Mouse (Mus musculus) heart, postnatal 10 days (tissue): Measurements from ENCODE around the gene Catsperg1. TPM values are rescaled to one million over a fixed set of nuclear protein-coding genes. Genes with fewer than 3 reads are reported as not detected.

Experiments used
- DNase-seq, 2 experiments: peaks; one replicate each; pipeline ENCODE4 v3.0.0; 2021
- intact Hi-C: fragments of 180-260 bp; cut with DNase I; formaldehyde crosslinking; loops from one replicate; pipeline ENCODE4 v1.15.1; 2025
- total RNA-seq, 2 experiments: library from RNA; stranded (reverse); gene quantifications; 2 replicates each; pipeline ENCODE4 v1.2.3; 2021

The Catsperg1 gene
- total RNA-seq, 2 experiments from 2014 or later: 0.45 to 0.67 TPM

DNA sequence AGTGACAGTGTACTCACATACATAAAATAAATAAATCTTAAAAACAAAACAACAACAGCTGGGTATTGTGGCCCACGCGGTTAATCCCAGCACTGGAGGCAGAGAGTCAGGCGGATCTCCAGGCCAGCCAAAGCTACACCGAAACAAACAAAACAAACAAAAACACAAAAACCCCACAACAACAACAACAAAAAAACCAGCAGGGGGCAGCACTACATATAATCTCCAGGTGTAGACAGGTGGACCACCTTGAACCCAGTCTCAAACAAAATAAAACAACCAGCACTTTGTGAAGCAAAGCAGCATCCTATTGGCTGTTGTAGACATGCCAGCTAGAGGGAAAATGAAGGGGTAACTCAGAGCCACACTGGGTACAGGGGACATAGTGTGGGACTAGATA, 35.7 kb downstream of the Catsperg1 start:
- intact Hi-C loops: loop anchor here (2.0 to 5.0 kb wide), 2 partner anchors 19 to 51 kb away; partner anchors contain the start of gene Ryr1
- DNase-seq: no peak

DNA sequence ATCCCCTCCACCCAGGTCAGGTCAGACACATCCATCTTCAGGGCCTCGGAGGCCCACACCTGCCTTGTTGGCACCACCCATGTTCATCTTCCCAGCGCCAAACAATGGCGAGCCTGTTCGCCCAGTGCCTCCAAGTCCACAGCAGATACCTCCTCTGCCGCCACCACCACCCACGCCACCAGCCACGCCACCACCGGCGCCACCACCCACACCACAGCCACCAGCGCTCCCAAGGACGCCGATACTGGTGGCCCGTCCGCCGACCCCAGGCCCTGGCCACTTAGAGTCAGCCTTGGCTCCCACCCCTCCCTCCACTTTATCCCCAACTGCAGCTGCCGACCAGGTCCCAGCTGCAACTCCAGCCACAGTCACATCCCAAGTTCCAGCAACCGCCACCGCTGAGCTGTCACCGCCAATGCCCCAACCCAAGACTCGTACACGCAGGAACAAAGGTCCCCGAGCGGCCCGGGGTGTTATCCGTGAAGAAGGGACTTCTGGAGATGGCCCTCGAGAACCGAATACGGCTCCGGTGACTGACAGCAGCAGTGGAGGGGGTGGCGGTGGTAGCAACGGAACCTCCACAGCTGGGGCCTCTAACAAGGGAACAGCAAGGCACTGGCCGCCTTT, 41.3 kb downstream of the Catsperg1 start:
- no peak for DNase-seq
- intact Hi-C loops: no loop called here

DNA sequence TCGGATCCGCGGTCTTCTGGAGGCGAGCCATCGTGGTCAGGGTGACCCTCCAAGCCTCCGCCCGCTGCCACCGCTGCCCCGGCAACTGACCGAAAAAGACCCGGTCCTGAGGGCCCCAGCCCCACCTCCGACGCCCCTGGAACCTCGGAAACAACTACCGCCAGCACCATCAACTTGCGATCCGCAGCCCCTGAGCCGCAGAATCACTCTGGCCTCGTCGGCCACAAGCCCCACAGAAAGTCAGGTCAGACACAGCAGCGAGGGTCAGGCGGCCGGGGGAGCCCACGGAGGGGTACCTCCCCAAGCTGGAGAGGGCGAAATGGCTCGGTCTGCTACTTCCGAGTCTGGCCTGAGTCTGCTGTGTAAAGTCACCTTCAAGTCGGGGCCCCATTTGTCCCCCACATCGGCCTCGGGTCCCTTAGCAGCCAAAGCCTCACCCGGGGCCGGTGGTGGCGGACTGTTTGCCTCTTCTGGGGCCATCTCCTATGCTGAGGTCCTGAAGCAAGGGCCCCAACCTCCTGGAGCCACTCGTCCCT, 42.2 kb downstream of the Catsperg1 start:
- intact Hi-C loops: no loop called here
- DNase-seq: no peak

DNA sequence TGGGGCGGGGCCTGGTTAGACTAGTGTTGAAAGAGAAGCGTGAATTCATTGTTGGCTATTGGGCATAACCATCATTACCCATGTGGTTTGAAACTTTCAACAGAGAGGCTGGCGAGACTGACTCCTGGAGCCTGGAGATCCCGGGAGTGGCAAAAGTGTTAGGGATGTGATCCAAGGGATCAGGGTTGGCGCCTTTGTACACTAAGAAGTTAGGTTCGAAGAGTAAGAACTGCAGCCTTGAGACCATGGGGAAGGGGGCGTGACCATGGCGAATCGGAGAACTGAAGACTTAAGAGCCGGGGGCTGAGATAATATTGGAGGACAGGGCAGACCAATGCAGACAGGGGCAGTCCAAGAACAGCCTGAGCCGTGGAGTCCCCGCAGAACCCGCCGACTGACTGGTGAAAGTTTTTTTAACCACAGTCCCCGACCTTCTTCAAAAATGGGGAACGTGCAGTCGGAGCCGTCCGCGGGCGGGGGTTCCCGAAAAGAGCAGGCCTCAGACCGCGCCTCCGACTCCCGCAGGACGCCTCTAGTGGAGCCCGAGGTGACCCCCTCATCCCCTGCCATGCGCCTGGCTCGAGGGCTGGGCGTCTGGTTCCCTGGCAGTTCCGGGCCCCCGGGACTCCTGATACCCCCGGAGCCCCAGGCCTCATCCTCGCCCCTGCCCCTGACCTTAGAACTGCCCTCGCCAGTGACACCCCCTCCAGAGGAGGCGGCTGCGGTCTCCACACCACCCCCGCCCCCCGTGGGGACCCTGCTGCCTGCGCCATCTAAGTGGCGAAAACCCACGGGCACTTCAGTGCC, 42.9 kb downstream of the Catsperg1 start:
- peak; percentile 30 to 38 for DNase-seq
- intact Hi-C loops: no loop called here

DNA sequence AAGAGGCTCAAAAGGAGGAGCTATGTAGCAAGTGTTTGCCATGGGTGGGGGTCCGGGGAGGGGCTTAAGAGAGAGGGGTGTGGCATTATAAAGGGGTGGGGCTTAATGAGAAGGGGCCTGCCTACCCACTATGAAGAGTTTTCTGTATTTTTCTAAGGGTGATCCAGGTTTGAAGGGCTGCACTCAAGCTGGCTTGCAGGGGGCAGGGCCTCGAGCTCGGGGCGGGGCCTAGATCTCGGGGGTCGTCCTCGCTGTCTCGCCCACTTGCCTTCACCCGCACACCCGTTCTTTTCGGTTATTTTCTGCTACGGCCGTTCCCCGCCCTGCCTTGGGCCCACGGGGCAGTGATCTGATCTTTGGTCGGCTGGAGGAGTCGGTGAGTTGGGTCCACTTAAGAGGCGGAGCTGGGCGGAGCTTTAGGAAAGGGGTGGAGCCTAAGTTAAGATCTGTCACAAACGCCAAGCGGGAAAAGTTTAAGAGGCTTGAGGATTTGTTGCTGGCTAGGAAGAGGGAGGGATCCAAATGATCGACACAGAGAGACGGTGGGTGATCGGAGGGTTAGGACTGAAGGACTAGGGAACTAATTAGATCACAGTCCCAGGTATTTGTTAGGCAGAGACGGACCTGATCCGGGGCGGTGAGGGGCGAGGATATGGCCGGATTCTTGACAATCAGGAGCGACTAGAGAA, 43.6 kb downstream of the Catsperg1 start, which contains the start of the genes Ggn and Spred3:
Gene Ggn (plus strand): TSS at position 145 of the 689 bp plus-strand sequence.
Gene Spred3 (minus strand): TSS at position 346 of the 689 bp plus-strand sequence.
- peak; percentile 82 to 86 for DNase-seq
- intact Hi-C loops: no loop called here

DNA sequence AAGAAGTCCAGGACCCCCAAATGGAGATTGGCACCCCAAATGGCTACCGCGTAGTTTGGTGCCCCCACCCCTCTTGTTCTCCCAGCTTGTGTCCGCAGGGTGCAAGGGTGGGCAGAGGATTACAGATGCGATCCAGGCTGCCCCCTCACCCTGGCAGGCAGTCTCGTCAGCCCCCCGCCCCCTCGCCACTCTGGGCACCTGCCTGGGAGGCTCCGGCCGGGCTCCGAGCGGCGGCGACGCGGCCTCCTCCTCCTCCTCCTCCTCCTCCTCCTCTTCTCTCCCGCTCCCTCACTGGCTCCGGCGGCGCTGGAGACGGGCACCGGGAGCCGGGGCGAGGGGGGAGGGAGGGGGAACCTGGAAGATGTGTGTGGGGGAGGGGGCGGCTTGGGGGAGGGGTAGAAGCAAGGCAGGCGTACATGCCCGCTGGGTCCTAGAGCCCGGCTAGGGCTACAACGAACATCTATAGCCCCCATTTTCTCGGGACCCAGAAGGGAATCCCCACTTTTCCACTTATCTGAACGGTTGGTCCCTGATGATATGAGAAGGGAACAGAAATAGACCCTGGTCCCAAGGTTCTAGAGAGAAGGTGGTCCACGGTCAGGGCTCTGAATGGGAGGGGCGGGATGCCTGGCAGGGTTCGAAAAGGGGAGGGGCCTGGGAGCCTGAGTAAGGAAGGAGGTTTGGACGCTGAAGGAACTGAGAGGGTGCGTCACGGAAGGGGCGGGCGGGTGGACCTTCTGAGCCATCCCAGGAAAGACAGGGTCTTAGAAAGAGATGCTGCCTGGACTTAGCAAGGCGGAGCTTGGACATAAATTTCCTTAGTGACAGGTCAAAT, 44.4 kb downstream of the Catsperg1 start:
- peak; percentile 83 to 85 for DNase-seq
- intact Hi-C loops: loop anchor here (5.0 kb wide), 1 partner anchor 277 kb away; no protein-coding TSS in a partner anchor

DNA sequence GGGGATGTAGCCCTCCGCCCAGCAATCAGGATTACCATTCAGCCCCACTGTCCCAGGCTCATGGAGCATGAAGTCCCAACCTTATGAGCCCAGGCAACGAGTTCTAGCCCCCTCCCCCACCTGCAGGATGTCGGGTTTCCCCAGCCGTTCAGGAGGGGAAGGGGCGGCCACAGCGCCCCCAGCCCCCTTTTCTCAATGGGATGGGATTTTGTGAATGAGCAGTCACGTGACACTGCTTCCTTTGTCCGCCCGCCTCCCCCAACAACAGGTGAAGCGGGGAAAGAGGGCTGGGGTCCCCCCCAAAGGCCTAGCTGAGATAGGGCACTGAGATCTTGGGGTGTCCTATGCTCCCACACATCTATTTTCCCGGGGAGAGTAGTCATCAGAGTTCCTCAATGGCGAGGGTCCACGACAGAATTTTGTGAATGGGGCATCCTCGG, 45.0 kb downstream of the Catsperg1 start:
- no peak for DNase-seq
- intact Hi-C loops: loop anchor here (5.0 kb wide), 1 partner anchor 277 kb away; no protein-coding TSS in a partner anchor

DNA sequence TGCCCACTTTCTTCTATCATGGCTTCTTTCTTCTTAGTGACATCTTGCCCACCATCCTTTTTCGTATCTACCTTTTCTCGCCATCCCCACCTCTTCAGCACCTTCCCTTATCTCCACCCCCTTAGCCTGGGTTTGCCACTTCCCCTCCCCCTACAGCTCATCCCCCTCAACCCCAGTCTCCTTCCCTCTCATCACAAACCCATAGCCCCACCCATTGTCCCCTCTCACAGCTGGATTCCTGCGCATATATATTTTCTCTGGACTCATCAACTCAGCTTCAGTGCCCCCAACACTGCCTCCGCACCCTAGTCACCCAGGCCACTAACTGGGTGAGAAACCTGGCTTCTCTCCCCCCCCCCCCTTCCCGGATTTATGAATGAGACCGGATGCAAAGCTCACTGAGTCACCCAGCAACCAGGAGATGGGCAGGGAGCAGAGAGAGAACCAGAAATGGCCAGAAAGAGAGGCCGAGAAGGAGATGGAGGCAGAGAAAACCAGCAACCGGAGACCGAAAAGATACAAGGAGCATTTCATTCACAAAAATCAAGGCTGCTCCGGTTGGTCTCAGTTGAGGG, 45.6 kb downstream of the Catsperg1 start:
- intact Hi-C loops: loop anchor here (5.0 kb wide), 1 partner anchor 276 kb away; no protein-coding TSS in a partner anchor
- no peak for DNase-seq

DNA sequence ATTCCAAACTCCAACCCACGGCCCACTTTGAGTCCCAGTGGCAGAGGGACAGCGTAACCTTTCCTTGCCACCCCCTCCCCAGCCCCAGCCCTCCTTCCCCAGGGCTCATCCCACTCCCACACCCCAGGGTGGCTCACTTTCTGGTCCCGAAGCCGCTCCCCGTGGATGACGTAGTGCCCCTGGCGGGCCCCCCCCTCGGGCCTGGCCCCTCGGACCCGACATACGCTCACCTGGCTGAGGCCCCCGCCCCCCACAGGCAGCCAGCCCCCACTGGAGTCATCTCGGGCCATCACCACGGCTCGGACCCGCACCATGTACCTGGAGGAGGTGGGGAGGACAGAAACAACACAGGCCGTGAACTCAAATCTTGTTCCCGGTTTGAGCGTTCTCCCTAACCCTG, 46.2 kb downstream of the Catsperg1 start:
- no peak for DNase-seq
- intact Hi-C loops: loop anchor here (5.0 kb wide), 1 partner anchor 275 kb away; no protein-coding TSS in a partner anchor

DNA sequence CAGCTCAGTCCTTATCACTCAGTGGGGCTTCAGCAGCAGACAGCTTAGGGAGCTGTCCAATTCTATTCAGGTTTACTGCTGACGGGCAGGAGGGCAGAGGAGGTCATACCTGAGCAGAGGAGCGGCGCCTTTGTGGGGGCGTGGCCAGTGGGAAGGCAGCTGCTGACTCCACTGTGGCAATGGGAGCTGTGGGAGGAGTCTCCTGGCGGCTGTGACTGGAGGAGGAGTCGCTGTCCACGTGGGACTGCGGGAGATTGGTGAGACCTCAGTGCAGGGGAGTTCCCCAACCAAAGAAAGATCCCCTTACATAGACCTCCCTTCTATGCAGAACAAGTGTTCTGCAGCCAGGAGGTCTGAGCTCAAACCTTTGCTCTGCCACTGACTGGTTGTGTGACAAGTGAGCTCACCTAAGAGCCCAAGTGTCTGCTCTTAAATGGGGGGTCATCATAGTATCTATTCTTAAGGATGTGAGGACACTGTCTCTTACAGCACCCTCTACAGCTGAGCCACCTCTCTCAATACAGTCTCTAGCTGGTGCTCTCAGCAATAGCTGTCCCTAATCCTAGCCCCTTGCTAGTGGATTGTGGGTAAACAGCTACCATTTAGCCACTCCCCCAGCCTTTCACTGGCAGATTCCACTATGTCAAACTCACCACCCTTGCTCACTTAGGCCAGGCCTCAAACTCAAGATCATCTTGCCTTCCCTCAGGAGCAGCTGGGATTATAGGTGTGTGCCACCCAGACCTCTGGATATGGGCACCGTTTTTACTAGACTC, 50.9 kb downstream of the Catsperg1 start:
- DNase-seq: peak in 1 of 2 experiments; percentile 45

DNA sequence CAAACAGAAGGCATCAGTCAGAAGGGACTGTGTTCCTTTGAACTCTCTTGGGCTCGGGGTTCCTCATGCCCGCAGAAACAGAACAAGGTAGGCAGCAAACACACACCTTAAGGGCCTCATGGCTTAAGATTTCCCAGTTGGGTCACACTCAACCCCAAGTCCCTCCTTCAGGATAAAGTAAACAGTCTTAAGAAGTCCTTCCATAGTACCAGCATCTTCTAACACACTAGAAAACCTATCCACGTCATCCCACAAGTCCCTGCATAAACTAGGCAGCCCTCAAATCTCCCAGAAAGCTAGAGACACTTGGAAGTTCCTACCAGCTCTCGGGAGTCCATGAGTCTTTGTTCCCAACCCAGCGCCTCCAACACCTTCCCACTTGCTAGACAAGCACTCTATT, 51.5 kb downstream of the Catsperg1 start:
- no peak for DNase-seq
- intact Hi-C loops: no loop called here

More for the DNA sequence above, 50.9 kb downstream of the Catsperg1 start:
- intact Hi-C loops: no loop called here

DNA sequence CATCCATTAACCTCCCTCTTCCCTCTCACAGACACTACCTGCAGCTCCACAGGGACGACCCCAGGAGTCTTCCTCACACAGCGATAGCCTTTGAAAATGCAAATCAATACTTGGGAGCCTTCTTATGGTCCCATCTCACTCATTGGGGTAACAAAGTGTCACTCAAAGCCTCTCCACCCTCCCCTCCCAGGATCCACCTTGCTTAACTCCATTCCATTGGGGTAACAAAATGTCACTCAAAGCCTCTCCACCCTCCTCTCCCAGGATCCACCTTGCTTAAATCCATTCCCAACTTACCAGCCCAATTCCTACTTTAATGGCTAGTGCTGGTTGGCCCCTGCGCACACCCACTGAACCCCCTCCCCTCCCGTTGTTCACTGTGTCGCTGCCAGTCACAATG, 55.6 kb downstream of the Catsperg1 start:
- intact Hi-C loops: loop anchor here (2.0 kb wide), 1 partner anchor 21 kb away; no protein-coding TSS in a partner anchor
- DNase-seq: no peak

DNA sequence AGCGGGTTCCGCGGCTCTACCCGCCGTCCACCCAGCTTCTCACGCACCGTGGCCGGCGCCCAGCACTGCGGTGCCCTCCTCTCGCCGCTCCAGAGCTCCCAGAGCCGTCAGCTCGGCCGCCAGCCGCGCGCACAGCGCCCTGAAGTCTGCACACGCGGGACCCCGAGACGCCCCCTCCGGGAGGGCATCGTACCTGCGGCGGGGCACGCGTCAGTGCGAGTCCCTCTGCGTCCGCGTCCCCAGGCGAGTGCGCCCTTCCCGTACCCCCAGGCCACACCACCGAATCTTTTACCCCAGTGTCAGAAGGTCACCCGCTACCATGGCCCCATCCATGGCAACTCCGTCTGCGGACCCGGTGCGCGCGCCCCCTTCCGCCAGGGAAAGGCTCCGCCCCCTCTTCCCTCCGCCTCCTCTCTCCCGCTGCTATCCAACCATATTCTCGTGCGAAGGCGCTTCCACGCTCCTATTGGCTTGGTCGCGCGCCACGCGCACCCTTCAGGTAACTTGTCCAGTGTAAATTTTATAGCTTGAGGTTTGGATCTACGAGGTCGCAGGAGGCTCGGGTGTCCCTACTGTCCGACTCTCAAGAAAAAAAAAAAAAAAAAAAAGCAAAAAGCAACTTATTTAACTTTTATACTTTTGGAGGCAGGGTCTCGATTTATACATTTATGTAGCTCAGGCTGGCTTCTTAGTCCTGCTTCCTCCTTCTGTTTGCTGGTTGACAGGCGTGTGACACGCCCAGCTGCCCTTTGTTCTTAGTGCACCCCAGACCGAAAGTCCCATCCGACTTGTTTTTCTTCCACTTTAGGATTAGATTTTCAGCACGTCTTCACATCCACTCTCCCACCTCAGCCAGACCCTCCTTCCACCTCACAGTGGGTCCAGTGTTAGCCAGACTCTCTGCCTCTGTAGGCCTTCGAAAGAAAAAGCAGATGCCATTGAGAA, 57.7 kb downstream of the Catsperg1 start, which contains the start of gene Fam98c:
Gene Fam98c (minus strand): TSS at position 397 of the 945 bp plus-strand sequence.
- intact Hi-C loops: no loop called here
- DNase-seq: peak; percentile 86 to 88

DNA sequence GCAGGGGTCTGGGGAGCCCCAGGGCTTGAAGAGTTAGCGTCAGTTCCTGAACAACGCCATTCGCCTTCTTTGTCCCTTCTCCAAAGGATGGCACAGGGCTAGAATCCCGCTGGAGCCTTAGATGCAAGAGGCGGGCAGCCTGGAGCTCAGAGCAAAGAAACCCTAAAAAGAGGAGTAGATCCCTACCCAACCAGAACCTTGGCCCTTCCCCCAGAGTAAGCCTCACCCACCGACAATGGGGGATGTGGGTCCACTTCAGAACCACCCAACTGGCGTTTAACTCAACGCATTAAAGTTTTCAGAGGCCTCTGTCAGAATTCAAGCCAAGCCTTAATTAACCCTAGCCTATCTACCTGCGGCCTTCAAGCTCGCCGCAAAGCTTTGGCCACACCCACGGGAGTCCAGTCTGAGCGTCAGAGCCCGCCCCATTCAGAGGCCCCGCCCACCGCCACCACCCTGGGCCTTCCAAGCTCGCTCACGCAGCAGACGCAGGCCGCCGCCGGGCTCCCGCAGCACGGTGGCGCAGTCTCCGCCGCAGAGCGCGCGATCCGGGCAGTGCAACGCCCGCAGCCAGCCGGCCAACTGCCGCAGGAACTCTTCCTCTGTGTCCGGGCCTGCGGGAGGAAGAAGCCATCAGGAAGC, 58.5 kb downstream of the Catsperg1 start:
- DNase-seq: peak; percentile 88 to 91
- intact Hi-C loops: no loop called here

DNA sequence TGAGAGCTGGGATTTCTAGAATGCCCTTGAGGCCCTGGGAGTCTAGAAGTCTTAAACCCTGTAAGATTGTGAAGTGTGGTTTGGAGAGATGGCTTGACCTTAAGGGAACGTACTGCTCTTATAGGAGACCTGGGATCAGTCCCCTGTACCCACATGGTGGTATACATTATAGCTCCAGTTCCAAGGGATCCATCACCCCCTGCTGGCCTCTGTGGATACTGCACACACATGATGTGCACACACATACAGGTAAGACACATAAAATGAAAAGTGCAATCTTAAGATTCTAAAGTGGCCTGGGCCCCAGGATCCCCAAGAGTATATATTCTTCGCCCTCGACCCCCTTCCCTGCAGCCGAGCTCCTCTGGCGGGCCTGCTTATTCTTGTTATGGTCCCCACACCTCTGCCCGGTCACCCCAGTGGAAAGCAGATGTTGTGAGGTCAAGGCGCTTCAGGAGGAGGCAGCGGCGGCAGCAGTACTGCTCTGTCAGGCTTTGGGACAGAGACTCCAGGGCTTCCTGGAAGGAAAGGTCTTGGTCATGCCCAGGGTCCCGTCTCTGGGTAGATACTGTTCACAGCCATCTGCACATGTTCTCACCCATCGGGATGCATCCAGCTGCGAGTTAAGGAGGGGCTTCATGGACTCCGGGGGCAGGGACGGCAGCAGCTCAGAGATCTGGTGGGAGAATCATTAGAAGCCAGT, 59.7 kb downstream of the Catsperg1 start:
- DNase-seq: no peak
- intact Hi-C loops: no loop called here

DNA sequence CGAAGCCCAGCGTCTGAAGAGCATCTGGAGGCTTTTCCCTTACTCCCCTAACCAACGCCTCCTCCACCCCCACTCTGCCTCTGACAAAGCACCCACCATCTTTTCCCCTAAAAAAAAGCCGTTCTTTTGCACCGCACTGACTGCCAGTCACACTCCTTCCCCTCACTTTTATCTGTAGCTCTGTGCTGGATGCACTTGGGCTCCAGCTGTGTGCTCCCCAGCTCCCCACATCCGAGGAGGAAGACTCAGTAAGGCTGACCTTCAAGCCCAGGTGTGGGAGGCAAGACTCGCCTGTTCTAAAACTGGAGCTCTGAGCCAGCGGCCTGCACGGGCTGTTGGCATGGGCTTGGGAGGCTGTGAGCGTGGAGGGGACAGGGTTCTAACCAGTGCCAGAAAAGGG, 62.3 kb downstream of the Catsperg1 start:
- no peak for DNase-seq
- intact Hi-C loops: no loop called here
